ENCODE assay signal across 28 mouse cellular contexts in genomic region chr11:8697670-8698069, GRCm38 (mm10). TPM values are rescaled to one million over a fixed set of nuclear protein-coding genes. Genes with fewer than 3 reads are reported as not detected.
DNase-seq lines count a peak whose midpoint lies in the region; ATAC-seq and TF ChIP-seq lines count a peak whose summit lies in the region.
"Had no signal": no experiment of that assay in that cellular context is flagged by ENCODE, and none has a peak within 500 bp of the region (broad histone marks: within the 10 kb centered on the region; RNA-seq: fewer than 3 reads in every experiment).

No protein-coding gene starts in this region.

- no peaks in the 10 kb centered on the region for H3K79me3 ChIP-seq in C2C12 (ENCODE audit: low read depth)

- no peak for DNase-seq in kidney, postnatal 36 days
- peak; percentile 57 for DNase-seq in kidney, postnatal 14 days
- DNase-seq in kidney, adult 8-10 months: no peak
- DNase-seq: adrenal gland, adult 8-10 months; adrenal gland, postnatal 25 days; cerebellum, adult 11-12 months; cerebellum, adult 8-10 months; cerebellum, postnatal 10 days; cerebellum, postnatal 36 days; embryo, embryonic 11 days; gastrocnemius, postnatal 10 days; gastrocnemius, postnatal 36 days; heart, adult 2 months; heart, postnatal 14 days; heart, postnatal 4 days had no signal

- no peaks in the 10 kb centered on the region for H3K79me2 ChIP-seq in C2C12 (ENCODE audit: control insufficient read depth, insufficient read depth)

- no peak for TF ChIP-seq CTCF in C2C12 (IDR thresholded peaks at IDR 0.05; ENCODE audit: control insufficient read depth, insufficient read depth, insufficient read length)

- no peak overlapping the region for H3ac ChIP-seq in C2C12 (ENCODE audit: control insufficient read depth, insufficient read length, low read depth)

- H3K9me3 ChIP-seq in kidney, embryonic 15.5 days (replicated peaks): no peaks in the 10 kb centered on the region
- H3K9me3 ChIP-seq in forebrain, embryonic 12.5 days: no peaks in the 10 kb centered on the region
- H3K9me3 ChIP-seq: embryonic facial prominence, embryonic 10.5 days; forebrain, embryonic 13.5 days; heart, embryonic 10.5 days; heart, embryonic 13.5 days had no signal

- 80% methylated on average over 3 of the region's 3 CpGs for WGBS in kidney, embryonic 15.5 days
- 89% methylated on average over 3 of the region's 3 CpGs for WGBS in forebrain, embryonic 12.5 days

- H3K27ac ChIP-seq in kidney, embryonic 15.5 days: peak overlapping the region; percentile 49; the same call in 1 of the 2 replicates
- no peak overlapping the region for H3K27ac ChIP-seq in forebrain, embryonic 12.5 days
- H3K27ac ChIP-seq: embryonic facial prominence, embryonic 10.5 days; embryonic facial prominence, embryonic 13.5 days; forebrain, embryonic 13.5 days; heart, adult 2 months; heart, embryonic 10.5 days; heart, embryonic 13.5 days; hindbrain, embryonic 14.5 days; hindbrain, postnatal 0 days had no signal

- H3K4me3 ChIP-seq in kidney, embryonic 15.5 days (replicated peaks): no peak overlapping the region
- no peak overlapping the region for H3K4me3 ChIP-seq in C2C12 (ENCODE audit: insufficient read depth, poor library complexity, severe bottlenecking)
- no peak overlapping the region for H3K4me3 ChIP-seq in forebrain, embryonic 12.5 days (replicated peaks)
- H3K4me3 ChIP-seq: embryonic facial prominence, embryonic 10.5 days; embryonic facial prominence, embryonic 13.5 days; erythroblast, embryonic 14.5 days; forebrain, embryonic 13.5 days; heart, adult 2 months; heart, embryonic 10.5 days; heart, embryonic 13.5 days had no signal

- H3K4me1 ChIP-seq in kidney, embryonic 15.5 days: peaks cover 33% of the 10 kb centered on the region
- H3K4me1 ChIP-seq in forebrain, embryonic 12.5 days: peaks cover 19% of the 10 kb centered on the region

- H3K9ac ChIP-seq in kidney, embryonic 15.5 days: no peak overlapping the region
- no peak overlapping the region for H3K9ac ChIP-seq in forebrain, embryonic 12.5 days
- H3K9ac ChIP-seq: embryonic facial prominence, embryonic 13.5 days; forebrain, embryonic 13.5 days; heart, embryonic 13.5 days; hindbrain, embryonic 14.5 days had no signal

- no peak for ATAC-seq in kidney, embryonic 15.5 days (replicated peaks; ENCODE audit: low FRiP score)
- no peak for ATAC-seq in forebrain, embryonic 12.5 days (ENCODE audit: low FRiP score)
- ATAC-seq: activated CD4-positive, CD25-positive, alpha-beta regulatory T cell, adult 4 months; forebrain, embryonic 13.5 days; forebrain, embryonic 16.5 days; hindbrain, postnatal 0 days had no signal

- no peaks in the 10 kb centered on the region for H3K27me3 ChIP-seq in kidney, embryonic 15.5 days
- H3K27me3 ChIP-seq in C2C12 (ENCODE audit: control insufficient read depth, insufficient read depth, insufficient read length): no peaks in the 10 kb centered on the region
- no peaks in the 10 kb centered on the region for H3K27me3 ChIP-seq in forebrain, embryonic 12.5 days
- H3K27me3 ChIP-seq: embryonic facial prominence, embryonic 13.5 days; forebrain, embryonic 13.5 days; heart, embryonic 13.5 days had no signal

- no peaks in the 10 kb centered on the region for H3K36me3 ChIP-seq in kidney, embryonic 15.5 days
- H3K36me3 ChIP-seq in C2C12 (ENCODE audit: control insufficient read depth, insufficient read depth): no peaks in the 10 kb centered on the region
- H3K36me3 ChIP-seq in forebrain, embryonic 12.5 days (replicated peaks): no peaks in the 10 kb centered on the region
- H3K36me3 ChIP-seq: embryonic facial prominence, embryonic 10.5 days; embryonic facial prominence, embryonic 13.5 days; heart, embryonic 10.5 days; heart, embryonic 13.5 days had no signal

- H3K4me2 ChIP-seq in kidney, embryonic 15.5 days: no peak overlapping the region
- H3K4me2 ChIP-seq in forebrain, embryonic 12.5 days: no peak overlapping the region
- H3K4me2 ChIP-seq: embryonic facial prominence, embryonic 13.5 days; forebrain, embryonic 13.5 days; heart, embryonic 13.5 days; hindbrain, embryonic 14.5 days had no signal

TF ChIP-seq in C2C12, 6 proteins besides CTCF, POLR2A, EP300 and RAD21:
- TF ChIP-seq MYOG (IDR thresholded peaks at IDR 0.05; ENCODE audit: control insufficient read depth, extremely low read depth, insufficient read length): no peak
- TF ChIP-seq MYOD1 (IDR thresholded peaks at IDR 0.05; ENCODE audit: control insufficient read depth, insufficient read length, low read depth): no peak
- TF ChIP-seq CEBPB (IDR thresholded peaks at IDR 0.05; ENCODE audit: low read depth): peak; percentile 75
- no peak for TF ChIP-seq MAX (IDR thresholded peaks at IDR 0.05)
- TF ChIP-seq FOSL1 (IDR thresholded peaks at IDR 0.05; ENCODE audit: insufficient read depth, low read length, poor library complexity, severe bottlenecking): no peak
- no peak for TF ChIP-seq USF1 (IDR thresholded peaks at IDR 0.05; ENCODE audit: low read depth)

RNA-seq across cellular contexts. Expression of gene Tns3, which starts 33.3 kb away (rescaled TPM):
- 25.7 and 27.7 TPM in 2 replicates for polyA plus RNA-seq in kidney, embryonic 15.5 days (2015; fragmentation: Nextera tagmentation; extraction: Ambion mirVana)
- 57.4 TPM for polyA plus RNA-seq in C2C12 (2012; fragmentation: generic; extraction: Trizol)
- 10.2 and 11.4 TPM in 2 replicates for polyA plus RNA-seq in forebrain, embryonic 12.5 days (2016; fragmentation: Nextera tagmentation; extraction: Ambion mirVana)
